Mouse (Mus musculus) neural tube, embryonic 14.5 days (tissue): ENCODE measurements around the gene Tspan3. TPM values are rescaled to one million over a fixed set of nuclear protein-coding genes. Genes with fewer than 3 reads are reported as not detected.

ENCODE experiments used
- ATAC-seq: fragments of 200-750 bp; cut with Nextera tagmentation; 2 replicates; pipeline ENCODE4 v1.8.0; 2017; ENCODE audit warnings: low read depth, mild to moderate bottlenecking, moderate TSS enrichment, moderate library complexity
- H3K27ac ChIP-seq: fragments of 300-500 bp; sonication (generic); 2 replicates; pipeline ENCODE4 v1.5.1; 2014; ENCODE audit warnings: low read depth, mild to moderate bottlenecking, control low read depth, low read length, moderate library complexity, mixed read lengths
- H3K27me3 ChIP-seq: fragments of 300-500 bp; sonication (generic); 2 replicates; pipeline ENCODE4 v1.6.1; 2014; ENCODE audit warnings: low read length; ENCODE audit not compliant: control insufficient read depth, insufficient read depth
- H3K36me3 ChIP-seq: fragments of 300-500 bp; sonication (generic); 2 replicates; pipeline ENCODE4 v1.6.1; 2014; ENCODE audit warnings: low read length, mixed read lengths; ENCODE audit not compliant: control insufficient read depth, insufficient read depth
- H3K4me1 ChIP-seq: fragments of 300-500 bp; sonication (generic); 2 replicates; pipeline ENCODE4 v1.6.1; 2014; ENCODE audit warnings: low read length; ENCODE audit not compliant: control insufficient read depth, insufficient read depth
- H3K4me2 ChIP-seq: fragments of 300-500 bp; sonication (generic); 2 replicates; pipeline ENCODE4 v1.6.1; 2014; ENCODE audit warnings: mild to moderate bottlenecking, low read depth, low read length, control low read depth
- H3K4me3 ChIP-seq: fragments of 300-500 bp; sonication (generic); 2 replicates; pipeline ENCODE4 v1.5.1; 2014; ENCODE audit warnings: low read depth, low read length, control low read depth, mixed read lengths
- H3K9ac ChIP-seq: fragments of 300-500 bp; sonication (generic); replicated peaks from 2 replicates; pipeline ENCODE4 v1.6.1; 2014; ENCODE audit warnings: low read depth, mild to moderate bottlenecking, control low read depth, low read length, mixed read lengths
- H3K9me3 ChIP-seq: fragments of 300-500 bp; sonication (generic); 2 replicates; pipeline ENCODE4 v1.6.1; 2016; ENCODE audit warnings: low read length; ENCODE audit not compliant: control insufficient read depth
- WGBS: fragments of 180-500 bp; shearing (Covaris S2); extraction: QIAGEN DNeasy Blood & Tissue Kit; methylation state at CpG from one replicate; pipeline ENCODE4 v1.1.7; 2014; 5-methylcytosine and 5-hydroxymethylcytosine counted together
- polyA plus RNA-seq: library from polyadenylated mRNA; unstranded; fragments of >200 nt; fragmentation: Nextera tagmentation; extraction: Ambion mirVana; gene quantifications from 2 replicates; pipeline ENCODE4 v1.2.1, GENCODE M21; 2014

Tspan3 gene
- polyA plus RNA-seq, 1 experiment from 2014 or later: 598 TPM

- no peak overlapping the region for H3K27ac ChIP-seq
- no peak overlapping the region for H3K4me3 ChIP-seq
- H3K27me3 ChIP-seq: no peaks in the 10 kb centered on the region
- H3K4me1 ChIP-seq: peaks cover 3% of the 10 kb centered on the region; the same call in 1 of the 2 replicates
- 0 out of 2 replicates have a peak, but pooled peaks have one; percentile 6 for ATAC-seq
- no peak overlapping the region for H3K9ac ChIP-seq
- H3K36me3 ChIP-seq: no peaks in the 10 kb centered on the region
- no peak overlapping the region for H3K4me2 ChIP-seq
- 82% methylated on average over 5 of the region's 5 CpGs for WGBS
- no peaks in the 10 kb centered on the region for H3K9me3 ChIP-seq
These were observed 74.6 kb downstream of the Tspan3 start for GRCm38 (mm10) chr9:56090546-56091225.

GRCm38 (mm10) chr9:56089778-56090520, 75.3 kb downstream of the Tspan3 start, which contains the start of gene Pstpip1:
TSS of gene Pstpip1 (plus strand) at chr9:56089962.
- Histone ChIP-seq H3K4me3 (no peak within 1 kb of the TSS), H3K27me3 (no peaks in the 10 kb centered on the region), H3K27ac (peak within 1 kb of the TSS; percentile 22; the same call in 1 of the 2 replicates), H3K4me1 (peaks cover 3% of the 10 kb centered on the region; the same call in 1 of the 2 replicates), H3K4me2 (no peak within 1 kb of the TSS), H3K36me3 (no peaks in the 10 kb centered on the region), H3K9ac (0 out of 2 replicates have a peak within 1 kb of the TSS, but pooled peaks have one; percentile 30), H3K9me3 (no peaks in the 10 kb centered on the region)
- WGBS: 31% methylated on average over 22 of the region's 22 CpGs
- ATAC-seq: peak; percentile 75; the same call in 1 of the 2 replicates

- no peak for ATAC-seq
These were observed 78.8 kb downstream of the Tspan3 start for GRCm38 (mm10) chr9:56086524-56086923.

More at GRCm38 (mm10) chr9:56086524-56086923, 78.8 kb downstream of the Tspan3 start:
- no peaks in the 10 kb centered on the region for H3K27me3 ChIP-seq
- peaks cover 3% of the 10 kb centered on the region; the same call in 1 of the 2 replicates for H3K4me1 ChIP-seq
- no peak overlapping the region for H3K27ac ChIP-seq
- H3K9ac ChIP-seq: no peak overlapping the region
- no peak overlapping the region for H3K4me2 ChIP-seq
- 79% methylated on average over 5 of the region's 5 CpGs for WGBS
- H3K36me3 ChIP-seq: no peaks in the 10 kb centered on the region
- H3K9me3 ChIP-seq: no peaks in the 10 kb centered on the region
- no peak overlapping the region for H3K4me3 ChIP-seq

Other genes starting within 250 kb of the Tspan3 start
- gene Scaper, start 227.4 kb downstream of the Tspan3 start, polyA plus RNA-seq: 51.1 and 51.2 TPM in 2 replicates
- not detected in 2 replicates for gene 4930563M21Rik, start 154.9 kb downstream of the Tspan3 start, polyA plus RNA-seq
- 263 and 265 TPM in 2 replicates for gene Rcn2, start 123.6 kb downstream of the Tspan3 start, polyA plus RNA-seq
- 0.40 and 1.2 TPM in 2 replicates for gene Pstpip1, start 75.5 kb downstream of the Tspan3 start, polyA plus RNA-seq